Mouse (Mus musculus) lung, adult 2 months (tissue): ENCODE results near the gene Mrps11.

Experiments used
- CTCF ChIP-seq: fragments of 200-500 bp; IDR thresholded peaks from 2 replicates; pipeline ENCODE4 v1.5.1; 2011; ENCODE audit warnings: mild to moderate bottlenecking, low read length, control low read depth; ENCODE audit not compliant: insufficient read depth
- POLR2A ChIP-seq: fragments of 200-500 bp; IDR thresholded peaks from 2 replicates; pipeline ENCODE4 v1.6.1; 2011; ENCODE audit warnings: low read depth, mild to moderate bottlenecking, control low read depth, low read length, borderline replicate concordance; ENCODE audit errors: extremely low read depth

GRCm38 (mm10) chr7:78814766-78815165 is 31.8 kb downstream of the Mrps11 start:
- TF ChIP-seq CTCF (no peak), POLR2A (no peak)
